11 mouse cellular contexts compared by ENCODE assay signal in genomic region chr5:134951053-134951884, GRCm38 (mm10). TPM values are rescaled to one million over a fixed set of nuclear protein-coding genes. Genes with fewer than 3 reads are reported as not detected.
DNase-seq lines count a peak whose midpoint lies in the region; ATAC-seq lines count a peak whose summit lies in the region.
"Had no signal": no experiment of that assay in that cellular context is flagged by ENCODE, and none has a peak within 500 bp of the region (broad histone marks: within the 10 kb centered on the region; RNA-seq: fewer than 3 reads in every experiment).

No protein-coding gene starts in this region.

- H3K4me2 ChIP-seq in intestine, embryonic 15.5 days (replicated peaks): peak overlapping the region; percentile 60
- peak overlapping the region; percentile 40 for H3K4me2 ChIP-seq in lung, embryonic 15.5 days
- H3K4me2 ChIP-seq in hindbrain, embryonic 13.5 days: no peak overlapping the region

- peaks cover 24% of the 10 kb centered on the region for H3K4me1 ChIP-seq in intestine, embryonic 15.5 days (replicated peaks)
- peaks cover 38% of the 10 kb centered on the region for H3K4me1 ChIP-seq in lung, embryonic 15.5 days
- peaks cover 8% of the 10 kb centered on the region; the same call in 1 of the 2 replicates for H3K4me1 ChIP-seq in hindbrain, embryonic 13.5 days (replicated peaks)

- no peaks in the 10 kb centered on the region for H3K36me3 ChIP-seq in intestine, embryonic 15.5 days
- H3K36me3 ChIP-seq in lung, embryonic 15.5 days: no peaks in the 10 kb centered on the region
- H3K36me3 ChIP-seq in hindbrain, embryonic 13.5 days: no peaks in the 10 kb centered on the region

- 0 out of 2 replicates have a peak, but pooled peaks cover 6% of the 10 kb centered on the region for H3K27me3 ChIP-seq in intestine, embryonic 15.5 days (replicated peaks)
- peaks cover 7% of the 10 kb centered on the region for H3K27me3 ChIP-seq in lung, embryonic 15.5 days
- peaks cover 24% of the 10 kb centered on the region for H3K27me3 ChIP-seq in hindbrain, embryonic 13.5 days
- H3K27me3 ChIP-seq: Patski had no signal

- H3K27ac ChIP-seq in intestine, embryonic 15.5 days: peak overlapping the region; percentile 86
- H3K27ac ChIP-seq in lung, embryonic 15.5 days: peak overlapping the region; percentile 82
- H3K27ac ChIP-seq in hindbrain, embryonic 13.5 days: no peak overlapping the region

- H3K9ac ChIP-seq in intestine, embryonic 15.5 days: peak overlapping the region; percentile 48; the same call in 1 of the 2 replicates
- no peak overlapping the region for H3K9ac ChIP-seq in lung, embryonic 15.5 days
- H3K9ac ChIP-seq in hindbrain, embryonic 13.5 days: no peak overlapping the region

- H3K4me3 ChIP-seq in intestine, embryonic 15.5 days (replicated peaks): peak overlapping the region; percentile 18
- peak overlapping the region; percentile 4; the same call in 1 of the 2 replicates for H3K4me3 ChIP-seq in lung, embryonic 15.5 days
- no peak overlapping the region for H3K4me3 ChIP-seq in hindbrain, embryonic 13.5 days
- H3K4me3 ChIP-seq: erythroblast, embryonic 14.5 days had no signal

- peak; percentile 39 for DNase-seq in urinary bladder, adult 2 months (ENCODE audit: low spot score)
- DNase-seq in urinary bladder, postnatal 4 days (ENCODE audit: low spot score in 2 of 2): no peak
- no peak for DNase-seq in frontal cortex, adult 2 months (ENCODE audit: extremely low spot score in 1 of 2, low spot score in 1 of 2)

- WGBS in intestine, embryonic 15.5 days: 6% methylated on average over 19 of the region's 19 CpGs
- WGBS in lung, embryonic 15.5 days: 7% methylated on average over 19 of the region's 19 CpGs
- 55% methylated on average over 19 of the region's 19 CpGs for WGBS in hindbrain, embryonic 13.5 days

- H3K9me3 ChIP-seq in intestine, embryonic 15.5 days: no peaks in the 10 kb centered on the region
- no peaks in the 10 kb centered on the region for H3K9me3 ChIP-seq in lung, embryonic 15.5 days
- no peaks in the 10 kb centered on the region for H3K9me3 ChIP-seq in hindbrain, embryonic 13.5 days

- ATAC-seq in intestine, embryonic 15.5 days: peak; percentile 57
- no peak for ATAC-seq in lung, embryonic 15.5 days (ENCODE audit: borderline replicate concordance, extremely low read depth, low FRiP score, low TSS enrichment)
- no peak for ATAC-seq in monocyte, adult 5-6 weeks (replicated peaks; ENCODE audit: insufficient number of reproducible peaks, low FRiP score, low TSS enrichment, poor library complexity, severe bottlenecking)
- no peak for ATAC-seq in hindbrain, embryonic 13.5 days (ENCODE audit: low FRiP score)
- ATAC-seq in frontal cortex, adult (ENCODE audit: low TSS enrichment): no peak
- ATAC-seq: Patski had no signal

RNA-seq across cellular contexts. Expression of gene Cldn4, which starts 4.5 kb away (rescaled TPM):
- polyA plus RNA-seq in urinary bladder, adult 2 months (2012; rRNA removed): 295 and 393 TPM in 2 replicates
- 45.6 and 49.2 TPM in 2 replicates for polyA plus RNA-seq in intestine, embryonic 15.5 days (2015; fragmentation: Nextera tagmentation; extraction: Ambion mirVana)
- polyA plus RNA-seq in lung, embryonic 15.5 days (2015; fragmentation: Nextera tagmentation; extraction: Ambion mirVana): 31.7 and 34.3 TPM in 2 replicates
- polyA plus RNA-seq in frontal cortex, adult 2 months (2012; rRNA removed): 0.08 and 0.32 TPM in 2 replicates
- total RNA-seq in monocyte, adult 5-6 weeks (2017): not detected in 3 replicates
- polyA plus RNA-seq in hindbrain, embryonic 13.5 days (2015; fragmentation: Nextera tagmentation; extraction: Ambion mirVana): not detected in 2 replicates
- polyA plus RNA-seq: erythroblast, embryonic 14.5 days had no signal

RNA-seq across cellular contexts. Expression of gene Mettl27, which starts 19.1 kb away (rescaled TPM):
- polyA plus RNA-seq in urinary bladder, adult 2 months (2012; rRNA removed): 84.7 and 103 TPM in 2 replicates
- 18.5 and 25.7 TPM in 2 replicates for polyA plus RNA-seq in intestine, embryonic 15.5 days (2015; fragmentation: Nextera tagmentation; extraction: Ambion mirVana)
- 24.7 TPM in 2 replicates for polyA plus RNA-seq in lung, embryonic 15.5 days (2015; fragmentation: Nextera tagmentation; extraction: Ambion mirVana)
- polyA plus RNA-seq in frontal cortex, adult 2 months (2012; rRNA removed): 14.0 and 14.9 TPM in 2 replicates
- 1.3 to 1.6 TPM in 2 of 3 replicates, not detected in the other for total RNA-seq in monocyte, adult 5-6 weeks (2017)
- 5.4 and 6.7 TPM in 2 replicates for polyA plus RNA-seq in hindbrain, embryonic 13.5 days (2015; fragmentation: Nextera tagmentation; extraction: Ambion mirVana)

RNA-seq across cellular contexts. Expression of gene Cldn3, which starts 34.7 kb away (rescaled TPM):
- 0.15 and 0.17 TPM in 2 replicates for polyA plus RNA-seq in urinary bladder, adult 2 months (2012; rRNA removed)
- 173 and 195 TPM in 2 replicates for polyA plus RNA-seq in intestine, embryonic 15.5 days (2015; fragmentation: Nextera tagmentation; extraction: Ambion mirVana)
- polyA plus RNA-seq in lung, embryonic 15.5 days (2015; fragmentation: Nextera tagmentation; extraction: Ambion mirVana): 241 and 259 TPM in 2 replicates
- 0.34 and 1.1 TPM in 2 replicates for polyA plus RNA-seq in frontal cortex, adult 2 months (2012; rRNA removed)
- not detected in 3 replicates for total RNA-seq in monocyte, adult 5-6 weeks (2017)
- polyA plus RNA-seq in hindbrain, embryonic 13.5 days (2015; fragmentation: Nextera tagmentation; extraction: Ambion mirVana): 2.3 and 2.8 TPM in 2 replicates
- polyA plus RNA-seq: Patski had no signal

RNA-seq across cellular contexts. Expression of gene Cldn13, which starts 35.9 kb away (rescaled TPM):
- not detected in 2 replicates for polyA plus RNA-seq in urinary bladder, adult 2 months (2012; rRNA removed)
- polyA plus RNA-seq in intestine, embryonic 15.5 days (2015; fragmentation: Nextera tagmentation; extraction: Ambion mirVana): 3.9 and 5.3 TPM in 2 replicates
- 0.65 and 1.6 TPM in 2 replicates for polyA plus RNA-seq in lung, embryonic 15.5 days (2015; fragmentation: Nextera tagmentation; extraction: Ambion mirVana)
- not detected in 2 replicates for polyA plus RNA-seq in frontal cortex, adult 2 months (2012; rRNA removed)
- total RNA-seq in monocyte, adult 5-6 weeks (2017): not detected in 3 replicates
- polyA plus RNA-seq in hindbrain, embryonic 13.5 days (2015; fragmentation: Nextera tagmentation; extraction: Ambion mirVana): 0.31 TPM in 1 of 2 replicates, not detected in the other
- polyA plus RNA-seq: Patski had no signal

RNA-seq across cellular contexts. Expression of gene Tmem270, which starts 44.7 kb away (rescaled TPM):
- not detected in 2 replicates for polyA plus RNA-seq in urinary bladder, adult 2 months (2012; rRNA removed)
- polyA plus RNA-seq in intestine, embryonic 15.5 days (2015; fragmentation: Nextera tagmentation; extraction: Ambion mirVana): not detected in 2 replicates
- not detected in 2 replicates for polyA plus RNA-seq in lung, embryonic 15.5 days (2015; fragmentation: Nextera tagmentation; extraction: Ambion mirVana)
- not detected in 2 replicates for polyA plus RNA-seq in frontal cortex, adult 2 months (2012; rRNA removed)
- not detected in 3 replicates for total RNA-seq in monocyte, adult 5-6 weeks (2017)
- not detected in 2 replicates for polyA plus RNA-seq in hindbrain, embryonic 13.5 days (2015; fragmentation: Nextera tagmentation; extraction: Ambion mirVana)
- polyA plus RNA-seq: neural tube, embryonic 11.5 days; Patski had no signal

Comparison
In these comparisons a context has a peak if more than half of its experiments do, and no peak if none do; other contexts are left out.
1. RNA of gene Cldn4, which starts 4.5 kb away (polyA plus RNA-seq): 295 to 393 TPM in urinary bladder, adult 2 months, 45.6 to 49.2 TPM in intestine, embryonic 15.5 days and 31.7 to 34.3 TPM in lung, embryonic 15.5 days; 0.08 to 0.32 TPM in frontal cortex, adult 2 months and not detected in hindbrain, embryonic 13.5 days; every median in the first group is over 10 times any median in the second.
2. RNA of gene Cldn3, which starts 34.7 kb away (polyA plus RNA-seq): 241 to 259 TPM in lung, embryonic 15.5 days and 173 to 195 TPM in intestine, embryonic 15.5 days; 2.3 to 2.8 TPM in hindbrain, embryonic 13.5 days, 0.34 to 1.1 TPM in frontal cortex, adult 2 months and 0.15 to 0.17 TPM in urinary bladder, adult 2 months; every median in the first group is over 10 times any median in the second.